Mouse (Mus musculus): ENCODE results near the gene Agbl3.

Gene Agbl3

GRCm38 (mm10) chr6:34875966-34876834 lies 96.0 kb downstream of the Agbl3 start:
- no peak for DNase-seq

DNA sequence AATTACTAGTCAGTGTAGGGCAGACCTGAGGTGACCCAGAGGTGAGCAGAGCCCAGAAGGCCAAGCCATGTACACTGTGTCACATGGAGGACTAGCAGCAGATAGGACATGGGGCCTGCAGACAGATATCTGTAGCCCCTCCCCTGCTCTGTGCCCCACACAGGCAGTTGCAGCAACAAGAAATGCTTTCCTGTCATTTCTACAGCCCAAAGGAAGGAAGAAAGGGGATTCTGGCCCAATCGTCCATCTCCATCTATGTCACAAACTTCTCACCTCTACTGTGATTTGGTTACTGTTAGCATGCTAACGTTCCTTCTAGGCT lies 96.6 kb downstream of the Agbl3 start:
- no peak for DNase-seq

DNA sequence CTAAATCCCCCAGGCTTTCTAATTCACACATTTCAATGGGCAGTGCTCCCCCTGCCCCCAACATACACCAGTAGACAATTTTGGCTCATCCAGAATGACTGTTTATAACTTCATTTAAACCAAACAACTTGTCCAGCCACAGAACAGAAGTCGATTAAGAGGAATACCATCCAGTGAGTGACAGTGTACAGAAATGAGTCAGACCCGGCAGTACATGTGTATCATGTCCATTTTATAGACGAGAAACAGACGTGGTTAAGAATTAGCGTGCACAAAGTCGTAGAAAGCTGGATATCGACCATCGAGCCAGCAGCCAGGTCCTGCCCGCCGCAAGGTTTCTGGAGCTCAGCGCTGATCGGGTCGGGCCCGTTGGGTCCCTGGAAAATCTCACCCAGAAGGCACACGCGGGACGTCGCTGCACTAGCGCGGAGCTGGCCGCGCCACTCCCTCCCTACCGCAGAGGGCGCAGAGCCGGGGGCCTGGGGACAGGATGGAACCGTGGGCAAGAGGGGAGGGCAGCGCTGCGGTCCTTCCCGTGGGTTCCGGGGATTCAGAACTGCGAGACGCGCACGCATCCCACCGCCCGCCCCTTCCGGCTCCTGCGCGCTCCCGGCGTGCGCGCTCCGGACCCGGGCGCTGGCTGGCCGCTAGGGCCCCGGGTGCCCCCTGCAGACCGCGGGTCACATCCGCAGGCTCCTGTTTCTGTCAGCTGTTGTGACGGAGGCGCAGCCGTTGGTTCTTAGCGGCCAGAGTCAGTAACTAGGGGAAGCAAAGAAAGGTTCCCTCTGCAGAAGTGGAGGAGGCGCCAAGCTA lies 97.5 kb downstream of the Agbl3 start, which contains the start of gene Cyren:
Gene Cyren (minus strand): TSS at position 552 of the 813 bp plus-strand sequence.
- DNase-seq, result peak; percentile 92

- DNase-seq, result peak; percentile 35
Measured at GRCm38 (mm10) chr6:34879101-34879740, 99.0 kb downstream of the Agbl3 start.

- DNase-seq, result peak; percentile 63
Measured at GRCm38 (mm10) chr6:34879911-34880475, 99.8 kb downstream of the Agbl3 start.

GRCm38 (mm10) chr6:34884724-34885123 lies 104.5 kb downstream of the Agbl3 start:
- no peak for DNase-seq

GRCm38 (mm10) chr6:34887131-34887850 lies 107.1 kb downstream of the Agbl3 start:
- DNase-seq, result no peak

GRCm38 (mm10) chr6:34889185-34889584 lies 109.0 kb downstream of the Agbl3 start:
- no peak for DNase-seq

DNA sequence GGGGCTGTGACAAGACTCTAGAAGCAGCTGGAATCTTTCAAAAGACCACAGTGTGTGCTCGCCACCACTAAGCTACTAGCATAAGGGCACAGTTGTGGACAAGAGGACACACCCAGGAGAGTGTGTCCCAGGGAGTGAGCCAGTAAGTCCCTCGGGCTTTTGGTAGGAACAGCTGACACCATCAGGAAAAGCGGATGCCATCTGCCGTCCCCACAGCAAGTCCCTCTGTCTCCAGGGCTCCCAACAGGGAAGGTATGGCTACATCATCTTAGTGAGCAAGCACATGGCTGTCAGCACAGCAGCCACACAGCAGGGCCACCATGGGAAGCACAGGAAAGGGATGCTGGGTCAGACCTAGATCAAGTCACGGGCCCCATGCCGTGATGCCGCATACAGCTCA lies 115.3 kb downstream of the Agbl3 start:
- peak; percentile 65 for DNase-seq

- DNase-seq, result no peak
Measured at GRCm38 (mm10) chr6:34896168-34896780, 116.0 kb downstream of the Agbl3 start.

DNA sequence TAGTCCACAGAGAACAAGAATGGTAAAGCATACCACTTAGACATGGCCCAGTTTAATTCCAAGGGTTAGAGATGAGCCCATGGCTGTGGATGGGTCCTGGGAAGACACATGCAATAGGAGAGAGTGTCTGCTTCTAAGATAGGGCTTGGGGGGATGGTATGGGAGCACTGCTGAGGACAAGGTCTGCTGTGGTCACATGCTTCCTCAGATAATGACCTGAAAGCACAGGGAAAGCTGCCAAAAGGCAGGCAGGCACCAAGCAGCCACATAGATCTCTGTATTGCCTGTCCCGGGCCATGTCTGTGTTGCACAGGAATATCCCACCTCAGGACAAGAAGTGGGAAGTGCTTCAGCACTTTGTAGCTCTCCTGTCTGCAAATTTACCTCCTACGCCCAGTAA lies 118.9 kb downstream of the Agbl3 start:
- DNase-seq, result no peak

GRCm38 (mm10) chr6:34900990-34901389 lies 120.8 kb downstream of the Agbl3 start:
- DNase-seq, result peak; percentile 62

DNA sequence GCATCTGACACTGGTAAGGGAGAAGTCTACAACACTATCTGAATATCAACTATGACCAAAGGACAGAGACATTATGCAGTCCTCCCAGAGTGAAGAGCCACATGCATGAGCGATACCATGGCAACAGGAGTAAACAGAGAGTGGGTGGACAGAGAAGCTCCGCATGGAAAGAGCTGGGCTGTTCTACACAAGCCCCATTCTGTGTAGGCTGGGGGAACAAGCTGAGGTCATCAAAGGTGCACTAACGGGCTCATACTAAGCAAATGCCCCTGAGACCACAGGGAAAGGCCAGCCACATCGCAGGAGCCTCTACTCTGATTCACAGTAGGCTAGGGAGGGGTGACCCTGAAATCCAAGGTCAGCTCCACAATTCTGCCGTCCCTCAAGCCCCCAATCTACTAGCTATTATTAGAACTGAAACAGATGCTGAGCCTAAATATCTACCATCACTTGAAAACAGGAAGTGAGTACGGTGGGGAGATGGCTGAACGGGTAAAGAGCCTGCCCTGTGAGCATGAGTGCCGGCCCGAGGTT lies 121.7 kb downstream of the Agbl3 start:
- DNase-seq, result no peak

DNA sequence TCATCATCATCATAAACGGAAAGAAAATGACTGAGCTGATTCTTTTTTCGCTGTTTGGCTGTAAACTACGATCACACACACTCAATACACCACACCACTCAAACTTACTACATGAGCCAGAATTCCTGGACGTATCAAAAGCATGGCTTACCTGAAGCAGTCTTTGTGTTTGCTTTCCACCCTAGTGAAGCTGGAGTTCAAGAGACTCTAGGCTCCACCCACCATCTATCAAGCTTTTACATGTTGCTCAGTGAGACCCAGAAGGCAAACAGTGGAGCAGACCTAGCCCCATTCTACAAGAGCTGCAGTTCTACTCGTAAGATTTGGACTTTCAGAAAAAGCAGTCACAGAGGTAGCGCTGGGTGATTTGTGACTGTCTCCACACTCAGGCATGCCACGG lies 122.3 kb downstream of the Agbl3 start:
- no peak for DNase-seq

- no peak for DNase-seq
Measured at GRCm38 (mm10) chr6:34903441-34903840, 123.2 kb downstream of the Agbl3 start.

- no peak for DNase-seq
Measured at GRCm38 (mm10) chr6:34903851-34904250, 123.6 kb downstream of the Agbl3 start.

GRCm38 (mm10) chr6:34904361-34904760 lies 124.1 kb downstream of the Agbl3 start:
- DNase-seq, result no peak

GRCm38 (mm10) chr6:34906125-34906524 lies 125.9 kb downstream of the Agbl3 start:
- no peak for DNase-seq

- no peak for DNase-seq
Measured at GRCm38 (mm10) chr6:34906661-34907060, 126.4 kb downstream of the Agbl3 start.

GRCm38 (mm10) chr6:34907121-34907614 lies 126.9 kb downstream of the Agbl3 start:
- no peak for DNase-seq

DNA sequence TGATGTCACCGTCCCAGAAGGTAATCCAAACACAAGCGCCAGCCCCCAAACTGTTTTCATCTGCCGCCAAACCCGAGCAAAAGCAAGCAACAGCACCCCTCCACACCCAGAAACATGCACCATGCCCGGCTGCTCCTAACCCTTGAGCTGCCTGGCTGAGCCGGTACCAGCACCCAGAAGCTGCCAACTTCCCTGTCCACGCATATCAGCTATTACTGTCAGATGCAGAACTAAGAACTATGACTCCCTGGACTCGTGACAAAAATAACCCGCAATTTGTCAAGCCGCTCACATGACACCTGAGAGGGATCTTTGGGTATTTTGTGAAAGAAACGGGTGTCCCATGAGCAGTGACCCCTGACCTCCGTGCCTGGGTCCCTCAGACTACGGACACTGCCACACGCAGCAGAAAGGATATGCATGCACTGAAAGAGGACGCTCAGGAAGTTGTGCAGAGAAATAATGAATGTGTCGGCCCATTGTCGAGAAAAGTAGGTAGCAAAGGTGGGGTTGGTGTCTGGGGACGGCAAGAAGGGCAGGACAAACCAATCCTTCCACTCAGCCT lies 127.5 kb downstream of the Agbl3 start:
- no peak for DNase-seq
